Mouse (Mus musculus): ENCODE measurements around the gene Fzd2. TPM values are rescaled to one million over a fixed set of nuclear protein-coding genes. Genes with fewer than 3 reads are reported as not detected.

Fzd2 gene
- total RNA-seq, 1 experiment, result 27.9 TPM

GRCm38 (mm10) chr11:102655888-102656287 is 51.7 kb downstream of the Fzd2 start:
- no peaks in the 10 kb centered on the region for H3K9me3 ChIP-seq (ENCODE audit: control insufficient read depth, insufficient read depth, low read depth, low read length)
- H3K9ac ChIP-seq (ENCODE audit: insufficient read depth, low read depth, low read length, poor library complexity, severe bottlenecking), result no peak overlapping the region
- no peak overlapping the region for H3K27ac ChIP-seq (ENCODE audit: insufficient read depth, low read depth, low read length, poor library complexity, severe bottlenecking)
- peaks cover 0 to 2% of the 10 kb centered on the region in 2 experiments; a peak in 1 of 4 replicates for H3K4me1 ChIP-seq (ENCODE audit: control insufficient read depth in 2 of 2, insufficient read depth in 2 of 2, low read length in 2 of 2, poor library complexity in 1 of 2)
- no peak for TF ChIP-seq MAFK (IDR thresholded peaks at IDR 0.05; ENCODE audit: insufficient read depth, low read depth, low read length)
- TF ChIP-seq ZNF384 (IDR thresholded peaks at IDR 0.05; ENCODE audit: low read depth, low read length), result no peak
- no peak for TF ChIP-seq HCFC1 (IDR thresholded peaks at IDR 0.05; ENCODE audit: borderline replicate concordance, insufficient read depth, low read length)
- no peak for TF ChIP-seq ZC3H11A (IDR thresholded peaks at IDR 0.05; ENCODE audit: borderline replicate concordance, low read depth, low read length)
- TF ChIP-seq CHD2 (IDR thresholded peaks at IDR 0.05; ENCODE audit: low read depth, low read length), result no peak
- H3K4me3 ChIP-seq (ENCODE audit: insufficient read depth in 1 of 2, low read depth in 1 of 2, low read length in 2 of 2, poor library complexity in 1 of 2, severe bottlenecking in 1 of 2), result no peak overlapping the region
- H3K36me3 ChIP-seq (ENCODE audit: control insufficient read depth, insufficient read depth, low read length, poor library complexity, severe bottlenecking), result no peaks in the 10 kb centered on the region
- DNase-seq (ENCODE audit: low read depth, low spot score), result no peak
- in situ Hi-C loops (cut with MboI; ENCODE audit: low sequenced_read_pairs in 2 of 2, unreplicated experiment in 2 of 2), result loop anchor here in 1 of 2 experiments (10.0 kb wide), 1 partner anchor 161 kb away; no protein-coding TSS in a partner anchor

GRCm38 (mm10) chr11:102656326-102656926 is 52.2 kb downstream of the Fzd2 start:
- Histone ChIP-seq H3K4me3 (ENCODE audit: insufficient read depth in 1 of 2, low read depth in 1 of 2, low read length in 2 of 2, poor library complexity in 1 of 2, severe bottlenecking in 1 of 2) (no peak overlapping the region), H3K9ac (ENCODE audit: insufficient read depth, low read depth, low read length, poor library complexity, severe bottlenecking) (no peak overlapping the region), H3K36me3 (ENCODE audit: control insufficient read depth, insufficient read depth, low read length, poor library complexity, severe bottlenecking) (no peaks in the 10 kb centered on the region), H3K4me1 (ENCODE audit: control insufficient read depth in 2 of 2, insufficient read depth in 2 of 2, low read length in 2 of 2, poor library complexity in 1 of 2) (peaks cover 0 to 2% of the 10 kb centered on the region in 2 experiments; a peak in 1 of 4 replicates), H3K9me3 (ENCODE audit: control insufficient read depth, insufficient read depth, low read depth, low read length) (no peaks in the 10 kb centered on the region), H3K27ac (ENCODE audit: insufficient read depth, low read depth, low read length, poor library complexity, severe bottlenecking) (no peak overlapping the region)
- TF ChIP-seq ZNF384 (IDR thresholded peaks at IDR 0.05; ENCODE audit: low read depth, low read length), result no peak
- no peak for TF ChIP-seq MAFK (IDR thresholded peaks at IDR 0.05; ENCODE audit: insufficient read depth, low read depth, low read length)
- no peak for TF ChIP-seq CHD2 (IDR thresholded peaks at IDR 0.05; ENCODE audit: low read depth, low read length)
- TF ChIP-seq ZC3H11A (IDR thresholded peaks at IDR 0.05; ENCODE audit: borderline replicate concordance, low read depth, low read length), result no peak
- TF ChIP-seq HCFC1 (IDR thresholded peaks at IDR 0.05; ENCODE audit: borderline replicate concordance, insufficient read depth, low read length), result no peak
- DNase-seq (ENCODE audit: low read depth, low spot score), result no peak
- in situ Hi-C loops (cut with MboI; ENCODE audit: low sequenced_read_pairs in 2 of 2, unreplicated experiment in 2 of 2), result loop anchor here in 1 of 2 experiments (10.0 kb wide), 1 partner anchor 162 kb away; no protein-coding TSS in a partner anchor

DNA sequence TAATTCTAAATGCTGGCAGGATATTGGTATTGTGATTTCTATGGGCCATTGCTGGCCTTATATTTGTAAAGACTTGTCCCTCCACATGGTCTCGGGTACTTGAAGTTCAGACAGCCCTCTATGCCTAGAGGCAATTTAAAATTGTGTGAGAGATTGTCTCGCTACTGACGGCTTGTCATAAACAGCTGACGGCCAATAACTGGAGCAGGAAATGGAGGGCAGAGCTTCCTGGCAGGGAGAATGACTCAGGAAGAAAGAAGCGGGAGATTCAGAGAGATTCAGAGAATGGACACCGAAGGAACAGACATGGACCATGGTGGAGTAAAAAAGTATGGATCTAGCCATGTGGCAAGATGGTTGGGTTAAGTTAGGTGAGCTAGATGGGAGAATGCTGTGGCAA is 52.7 kb downstream of the Fzd2 start:
- no peak for DNase-seq (ENCODE audit: low read depth, low spot score)
- Histone ChIP-seq H3K36me3 (ENCODE audit: control insufficient read depth, insufficient read depth, low read length, poor library complexity, severe bottlenecking) (no peaks in the 10 kb centered on the region), H3K4me3 (ENCODE audit: insufficient read depth in 1 of 2, low read depth in 1 of 2, low read length in 2 of 2, poor library complexity in 1 of 2, severe bottlenecking in 1 of 2) (no peak overlapping the region), H3K4me1 (ENCODE audit: control insufficient read depth in 2 of 2, insufficient read depth in 2 of 2, low read length in 2 of 2, poor library complexity in 1 of 2) (peaks cover 0 to 2% of the 10 kb centered on the region in 2 experiments; a peak in 1 of 4 replicates), H3K9ac (ENCODE audit: insufficient read depth, low read depth, low read length, poor library complexity, severe bottlenecking) (no peak overlapping the region), H3K27ac (ENCODE audit: insufficient read depth, low read depth, low read length, poor library complexity, severe bottlenecking) (no peak overlapping the region), H3K9me3 (ENCODE audit: control insufficient read depth, insufficient read depth, low read depth, low read length) (no peaks in the 10 kb centered on the region)
- TF ChIP-seq HCFC1 (IDR thresholded peaks at IDR 0.05; ENCODE audit: borderline replicate concordance, insufficient read depth, low read length) (no peak), MAFK (IDR thresholded peaks at IDR 0.05; ENCODE audit: insufficient read depth, low read depth, low read length) (no peak), ZNF384 (IDR thresholded peaks at IDR 0.05; ENCODE audit: low read depth, low read length) (no peak), CHD2 (IDR thresholded peaks at IDR 0.05; ENCODE audit: low read depth, low read length) (no peak), ZC3H11A (IDR thresholded peaks at IDR 0.05; ENCODE audit: borderline replicate concordance, low read depth, low read length) (no peak)
- in situ Hi-C loops (cut with MboI; ENCODE audit: low sequenced_read_pairs in 2 of 2, unreplicated experiment in 2 of 2), result loop anchor here in 1 of 2 experiments (10.0 kb wide), 1 partner anchor 162 kb away; no protein-coding TSS in a partner anchor

Other genes starting within 250 kb of the Fzd2 start
- 0.18 and 0.21 TPM in 2 replicates for gene Slc4a1, start 238.2 kb upstream of the Fzd2 start, total RNA-seq (2012; rRNA removed)
- 6.7 and 15.9 TPM in 2 replicates for gene Rundc3a, start 211.0 kb upstream of the Fzd2 start, total RNA-seq (2012; rRNA removed)
- gene Slc25a39, start 196.4 kb upstream of the Fzd2 start, total RNA-seq (2012; rRNA removed), result 152 and 175 TPM in 2 replicates
- gene Grn, start 174.1 kb upstream of the Fzd2 start, total RNA-seq (2012; rRNA removed), result 81.5 and 154 TPM in 2 replicates
- gene Fam171a2, start 156.7 kb upstream of the Fzd2 start, total RNA-seq (2012; rRNA removed), result 6.7 and 13.1 TPM in 2 replicates
- 6.6 and 7.8 TPM in 2 replicates for gene Itga2b, start 134.3 kb upstream of the Fzd2 start, total RNA-seq (2012; rRNA removed)
- gene Gpatch8, start 48.0 kb upstream of the Fzd2 start, total RNA-seq (2012; rRNA removed), result 22.5 and 22.9 TPM in 2 replicates
- gene Gm11627, start 24.9 kb upstream of the Fzd2 start, total RNA-seq (2012; rRNA removed), result 5.2 and 7.5 TPM in 2 replicates
- gene Meioc, start 59.3 kb downstream of the Fzd2 start, total RNA-seq (2012; rRNA removed), result 9.0 and 9.8 TPM in 2 replicates
- 40.5 and 53.7 TPM in 2 replicates for gene Ccdc43, start 93.4 kb downstream of the Fzd2 start, total RNA-seq (2012; rRNA removed)
- gene Adam11, start 157.0 kb downstream of the Fzd2 start, total RNA-seq (2012; rRNA removed), result 1.7 and 2.5 TPM in 2 replicates
- 74.8 and 77.1 TPM in 2 replicates for gene Gjc1, start 215.3 kb downstream of the Fzd2 start, total RNA-seq (2012; rRNA removed)
- 1.0 TPM in 1 of 2 replicates, not detected in the other for gene Higd1b, start 231.5 kb downstream of the Fzd2 start, total RNA-seq (2012; rRNA removed)

Measured in ES-E14 (cell line).